Mouse (Mus musculus): ENCODE data around the gene Lman2l.

Lman2l gene

GRCm38 (mm10) chr1:36371934-36372845, 72.9 kb downstream of the Lman2l start, which contains the start of gene Fer1l5:
Gene Fer1l5 (plus strand): TSS chr1:36372291.
- no peak for ATAC-seq (ENCODE audit: insufficient number of reproducible peaks, low FRiP score, low TSS enrichment)

GRCm38 (mm10) chr1:36370918-36371317, 74.2 kb downstream of the Lman2l start:
- no peak for ATAC-seq (ENCODE audit: insufficient number of reproducible peaks, low FRiP score, low TSS enrichment)
